Mouse (Mus musculus): ENCODE results near the gene Slc25a19. TPM values are rescaled to one million over a fixed set of nuclear protein-coding genes. Genes with fewer than 3 reads are reported as not detected.

Slc25a19 gene
- polyA plus RNA-seq, 1 experiment from 2014 or later, result 24.6 TPM

GRCm38 (mm10) chr11:115618732-115619516, 9.2 kb downstream of the Slc25a19 start:
- H3K9me3 ChIP-seq (ENCODE audit: control insufficient read depth, low read length), result no peaks in the 10 kb centered on the region
- H3K27me3 ChIP-seq (replicated peaks; ENCODE audit: control insufficient read depth, insufficient read depth, low read length), result no peaks in the 10 kb centered on the region
- no peak overlapping the region for H3K4me2 ChIP-seq (ENCODE audit: low read depth, low read length)
- H3K9ac ChIP-seq (ENCODE audit: low read depth, low read length), result no peak overlapping the region
- peaks cover 46% of the 10 kb centered on the region for H3K36me3 ChIP-seq (ENCODE audit: control insufficient read depth, insufficient read depth, low read length)
- DNase-seq (ENCODE audit: low spot score) (no peak), ATAC-seq (ENCODE audit: low read depth) (no peak)
- no peak overlapping the region for H3K27ac ChIP-seq (replicated peaks; ENCODE audit: low read depth, low read length)
- no peaks in the 10 kb centered on the region for H3K4me1 ChIP-seq (ENCODE audit: control insufficient read depth, insufficient read depth, low read length)
- 91% methylated on average over 15 of the region's 16 CpGs for WGBS
- H3K4me3 ChIP-seq (ENCODE audit: low read depth, low read length), result no peak overlapping the region

- Histone ChIP-seq H3K4me1 (ENCODE audit: control insufficient read depth, insufficient read depth, low read length) (peaks cover 5% of the 10 kb centered on the region; the same call in 1 of the 2 replicates), H3K4me3 (ENCODE audit: low read depth, low read length) (no peak overlapping the region), H3K9me3 (ENCODE audit: control insufficient read depth, low read length) (no peaks in the 10 kb centered on the region), H3K9ac (ENCODE audit: low read depth, low read length) (no peak overlapping the region), H3K27me3 (replicated peaks; ENCODE audit: control insufficient read depth, insufficient read depth, low read length) (no peaks in the 10 kb centered on the region), H3K27ac (replicated peaks; ENCODE audit: low read depth, low read length) (no peak overlapping the region), H3K36me3 (ENCODE audit: control insufficient read depth, insufficient read depth, low read length) (peaks cover 42% of the 10 kb centered on the region), H3K4me2 (ENCODE audit: low read depth, low read length) (no peak overlapping the region)
- 81% methylated on average over 2 of the region's 2 CpGs for WGBS
- ATAC-seq (ENCODE audit: low read depth), result no peak
- no peak for DNase-seq (ENCODE audit: low spot score)
Observed at GRCm38 (mm10) chr11:115618001-115618400, 10.1 kb downstream of the Slc25a19 start.

DNA sequence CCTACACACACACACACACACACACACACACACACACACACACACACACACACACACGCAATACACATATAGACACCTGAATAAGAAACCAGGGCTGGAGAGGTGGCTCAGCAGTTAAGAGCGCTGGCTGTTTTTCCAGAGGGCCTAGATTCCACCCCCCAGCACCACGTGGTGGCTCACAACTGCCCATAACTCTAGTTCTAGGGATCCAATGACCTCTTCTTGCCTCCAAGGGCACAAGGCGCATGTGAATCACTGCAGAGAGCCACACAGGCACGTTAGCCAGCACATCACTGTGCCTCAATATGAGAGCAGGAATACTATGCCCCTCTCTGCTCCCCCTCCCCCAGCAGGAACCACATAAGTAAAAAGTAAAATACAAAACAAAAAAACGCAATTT, 11.2 kb downstream of the Slc25a19 start:
- H3K4me3 ChIP-seq (ENCODE audit: low read depth, low read length), result no peak overlapping the region

DNA sequence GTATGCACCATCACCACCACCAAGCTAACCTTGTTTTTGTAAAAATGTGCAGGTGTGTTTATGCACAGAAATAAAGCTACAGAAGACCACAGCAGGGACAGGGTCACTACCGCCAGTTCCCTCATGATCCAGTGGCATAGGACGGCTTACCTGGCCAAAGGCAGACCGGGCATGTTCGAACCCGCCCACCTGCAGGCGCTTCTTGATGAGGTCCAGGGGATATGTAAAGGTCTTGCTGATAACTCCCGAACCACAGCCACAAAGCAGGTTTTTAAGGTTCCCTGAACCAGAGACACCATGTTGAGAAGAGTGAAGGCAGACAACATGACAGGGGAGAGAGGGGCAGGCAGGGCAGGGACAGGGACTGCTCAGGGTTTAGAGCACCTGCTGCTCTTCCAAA, 11.7 kb downstream of the Slc25a19 start:
- 88% methylated on average over 7 of the region's 7 CpGs for WGBS
- peaks cover 9% of the 10 kb centered on the region; the same call in 1 of the 2 replicates for H3K4me1 ChIP-seq (ENCODE audit: control insufficient read depth, insufficient read depth, low read length)
- H3K4me2 ChIP-seq (ENCODE audit: low read depth, low read length), result no peak overlapping the region
- H3K36me3 ChIP-seq (ENCODE audit: control insufficient read depth, insufficient read depth, low read length), result peaks cover 31% of the 10 kb centered on the region; the same call in 1 of the 2 replicates
- no peaks in the 10 kb centered on the region for H3K27me3 ChIP-seq (replicated peaks; ENCODE audit: control insufficient read depth, insufficient read depth, low read length)
- no peak overlapping the region for H3K27ac ChIP-seq (replicated peaks; ENCODE audit: low read depth, low read length)
- no peak for DNase-seq (ENCODE audit: low spot score)
- ATAC-seq (ENCODE audit: low read depth), result no peak
- H3K9ac ChIP-seq (ENCODE audit: low read depth, low read length), result no peak overlapping the region
- H3K9me3 ChIP-seq (ENCODE audit: control insufficient read depth, low read length), result no peaks in the 10 kb centered on the region
- no peak overlapping the region for H3K4me3 ChIP-seq (ENCODE audit: low read depth, low read length)

More for the DNA sequence above, 11.2 kb downstream of the Slc25a19 start:
- H3K9ac ChIP-seq (ENCODE audit: low read depth, low read length), result no peak overlapping the region
- ATAC-seq (ENCODE audit: low read depth), result no peak
- WGBS, result 73% methylated on average over 6 of the region's 6 CpGs
- DNase-seq (ENCODE audit: low spot score), result no peak
- H3K27ac ChIP-seq (replicated peaks; ENCODE audit: low read depth, low read length), result no peak overlapping the region
- H3K4me2 ChIP-seq (ENCODE audit: low read depth, low read length), result no peak overlapping the region
- peaks cover 5% of the 10 kb centered on the region; the same call in 1 of the 2 replicates for H3K4me1 ChIP-seq (ENCODE audit: control insufficient read depth, insufficient read depth, low read length)
- peaks cover 31% of the 10 kb centered on the region; the same call in 1 of the 2 replicates for H3K36me3 ChIP-seq (ENCODE audit: control insufficient read depth, insufficient read depth, low read length)
- no peaks in the 10 kb centered on the region for H3K9me3 ChIP-seq (ENCODE audit: control insufficient read depth, low read length)
- H3K27me3 ChIP-seq (replicated peaks; ENCODE audit: control insufficient read depth, insufficient read depth, low read length), result no peaks in the 10 kb centered on the region

DNA sequence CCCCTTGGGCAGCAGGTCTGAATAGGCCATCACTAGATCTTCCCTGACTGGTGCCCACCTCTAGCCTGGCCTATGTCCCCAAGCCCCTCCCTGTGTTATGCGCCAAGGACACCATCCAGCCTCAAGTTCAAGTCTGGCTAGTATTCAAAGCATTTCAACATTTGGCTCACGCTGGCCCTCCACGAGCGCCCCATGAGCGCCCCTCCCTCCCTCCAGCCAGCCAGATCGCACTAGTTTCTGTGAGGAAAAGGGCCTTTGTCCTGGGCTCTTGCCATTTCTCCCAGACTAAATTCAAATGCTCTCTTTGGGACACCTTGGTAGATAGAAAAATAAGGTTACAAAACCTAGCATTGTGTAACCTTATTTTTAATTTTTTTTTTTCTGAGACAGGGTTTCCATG, 12.2 kb downstream of the Slc25a19 start:
- Histone ChIP-seq H3K4me2 (ENCODE audit: low read depth, low read length) (no peak overlapping the region), H3K9ac (ENCODE audit: low read depth, low read length) (no peak overlapping the region), H3K9me3 (ENCODE audit: control insufficient read depth, low read length) (no peaks in the 10 kb centered on the region), H3K36me3 (ENCODE audit: control insufficient read depth, insufficient read depth, low read length) (peaks cover 26% of the 10 kb centered on the region; the same call in 1 of the 2 replicates), H3K27me3 (replicated peaks; ENCODE audit: control insufficient read depth, insufficient read depth, low read length) (no peaks in the 10 kb centered on the region), H3K4me1 (ENCODE audit: control insufficient read depth, insufficient read depth, low read length) (peaks cover 9% of the 10 kb centered on the region; the same call in 1 of the 2 replicates), H3K27ac (replicated peaks; ENCODE audit: low read depth, low read length) (no peak overlapping the region), H3K4me3 (ENCODE audit: low read depth, low read length) (no peak overlapping the region)
- DNase-seq (ENCODE audit: low spot score), result no peak
- ATAC-seq (ENCODE audit: low read depth), result no peak
- 83% methylated on average over 6 of the region's 6 CpGs for WGBS

DNA sequence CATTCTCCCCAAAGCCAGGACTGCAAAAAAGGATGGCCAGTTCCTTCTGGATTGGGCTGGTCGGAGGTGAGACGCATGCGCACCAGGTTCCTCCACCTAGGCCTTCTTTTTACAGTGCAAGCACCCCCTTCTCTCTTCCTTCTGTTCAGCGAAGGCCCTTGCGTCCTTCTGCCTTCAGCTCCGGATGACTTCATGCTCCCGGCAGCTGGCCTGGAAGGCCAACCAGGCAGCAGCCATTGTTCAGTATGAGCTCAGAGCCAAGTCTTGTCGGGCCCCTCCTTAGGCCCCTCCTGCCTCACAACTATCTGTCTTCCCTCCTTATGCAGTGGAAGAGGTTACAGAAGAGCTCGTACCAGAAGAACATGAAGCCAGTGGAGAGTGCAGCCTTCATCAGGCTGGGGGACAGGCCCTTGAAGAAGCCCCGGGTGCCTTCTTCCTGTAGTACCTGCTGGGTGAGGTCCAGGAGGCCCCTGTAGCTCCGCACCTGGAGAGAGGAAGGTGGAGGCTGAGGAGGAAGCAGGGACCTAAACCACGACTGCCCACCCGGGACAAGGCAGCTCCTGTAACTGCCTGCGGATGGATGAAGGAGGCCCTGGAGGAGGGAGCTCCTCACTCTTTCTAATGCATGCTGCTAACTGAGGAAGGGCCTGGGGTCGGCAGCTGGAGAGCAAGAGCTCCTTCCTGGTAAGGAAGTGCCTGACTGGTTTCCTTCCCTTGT, 12.8 kb downstream of the Slc25a19 start:
- Histone ChIP-seq H3K36me3 (ENCODE audit: control insufficient read depth, insufficient read depth, low read length) (peaks cover 20% of the 10 kb centered on the region; the same call in 1 of the 2 replicates), H3K9ac (ENCODE audit: low read depth, low read length) (no peak overlapping the region), H3K4me2 (ENCODE audit: low read depth, low read length) (no peak overlapping the region), H3K4me1 (ENCODE audit: control insufficient read depth, insufficient read depth, low read length) (peaks cover 9% of the 10 kb centered on the region; the same call in 1 of the 2 replicates), H3K9me3 (ENCODE audit: control insufficient read depth, low read length) (no peaks in the 10 kb centered on the region), H3K4me3 (ENCODE audit: low read depth, low read length) (no peak overlapping the region), H3K27me3 (replicated peaks; ENCODE audit: control insufficient read depth, insufficient read depth, low read length) (no peaks in the 10 kb centered on the region), H3K27ac (replicated peaks; ENCODE audit: low read depth, low read length) (no peak overlapping the region)
- DNase-seq (ENCODE audit: low spot score) (no peak), ATAC-seq (ENCODE audit: low read depth) (no peak)
- 78% methylated on average over 14 of the region's 15 CpGs for WGBS

- Histone ChIP-seq H3K36me3 (ENCODE audit: control insufficient read depth, insufficient read depth, low read length) (peaks cover 16% of the 10 kb centered on the region; the same call in 1 of the 2 replicates), H3K27ac (replicated peaks; ENCODE audit: low read depth, low read length) (no peak overlapping the region), H3K4me1 (ENCODE audit: control insufficient read depth, insufficient read depth, low read length) (peaks cover 9% of the 10 kb centered on the region; the same call in 1 of the 2 replicates), H3K9me3 (ENCODE audit: control insufficient read depth, low read length) (no peaks in the 10 kb centered on the region), H3K4me3 (ENCODE audit: low read depth, low read length) (no peak overlapping the region), H3K9ac (ENCODE audit: low read depth, low read length) (no peak overlapping the region), H3K4me2 (ENCODE audit: low read depth, low read length) (no peak overlapping the region), H3K27me3 (replicated peaks; ENCODE audit: control insufficient read depth, insufficient read depth, low read length) (no peaks in the 10 kb centered on the region)
- WGBS, result 92% methylated on average over 10 of the region's 10 CpGs
- ATAC-seq (ENCODE audit: low read depth) (no peak), DNase-seq (ENCODE audit: low spot score) (no peak)
Observed at GRCm38 (mm10) chr11:115614346-115615107, 13.6 kb downstream of the Slc25a19 start.
